Mouse (Mus musculus) thymus, postnatal 10 days (tissue): Measurements from ENCODE around the gene 2310022A10Rik.
A peak's percentile ranks its signal among the peaks of the same experiment; 100 is the strongest.

Experiments used
- DNase-seq, 2 experiments: peaks; one replicate each; pipeline ENCODE4 v3.0.0; 2021; ENCODE audit warnings: low spot score in 2 of 2

The 2310022A10Rik gene

DNA sequence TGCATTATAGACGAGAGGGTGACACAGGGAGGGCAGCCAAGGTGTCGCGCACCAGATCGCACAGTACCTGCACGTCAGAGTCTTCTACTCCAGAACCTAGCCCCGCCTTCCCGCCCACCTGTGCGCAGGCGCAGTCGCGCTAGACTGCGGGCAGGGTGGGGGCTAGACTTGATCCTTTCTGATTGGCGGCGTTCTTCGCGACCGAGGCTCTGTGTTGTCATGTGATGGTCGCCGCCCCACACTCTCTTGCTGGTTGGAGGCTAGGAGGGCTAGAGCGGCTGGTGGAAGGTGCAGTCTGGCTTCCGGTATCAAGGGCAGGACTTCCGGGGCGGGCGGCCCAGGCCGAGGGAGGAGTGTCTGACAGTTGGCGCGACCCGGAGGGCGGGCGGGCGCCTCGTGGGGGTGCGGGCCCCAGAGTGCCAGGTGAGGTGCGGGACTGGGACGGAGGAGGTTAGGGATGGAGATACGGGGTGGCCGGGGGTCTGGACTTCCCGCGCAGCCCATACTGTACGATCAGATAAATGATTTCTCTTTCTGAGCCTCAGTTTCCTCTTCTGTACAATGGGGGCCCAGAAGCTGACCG lies at the start of gene 2310022A10Rik, which contains the start of gene Pld3:
Gene 2310022A10Rik, plus strand, starts transcription at position 303 of the 583 bp plus-strand sequence.
Gene Pld3, minus strand, starts transcription at position 288 of the 583 bp plus-strand sequence.
- DNase-seq = peak; percentile 92 to 96

DNA sequence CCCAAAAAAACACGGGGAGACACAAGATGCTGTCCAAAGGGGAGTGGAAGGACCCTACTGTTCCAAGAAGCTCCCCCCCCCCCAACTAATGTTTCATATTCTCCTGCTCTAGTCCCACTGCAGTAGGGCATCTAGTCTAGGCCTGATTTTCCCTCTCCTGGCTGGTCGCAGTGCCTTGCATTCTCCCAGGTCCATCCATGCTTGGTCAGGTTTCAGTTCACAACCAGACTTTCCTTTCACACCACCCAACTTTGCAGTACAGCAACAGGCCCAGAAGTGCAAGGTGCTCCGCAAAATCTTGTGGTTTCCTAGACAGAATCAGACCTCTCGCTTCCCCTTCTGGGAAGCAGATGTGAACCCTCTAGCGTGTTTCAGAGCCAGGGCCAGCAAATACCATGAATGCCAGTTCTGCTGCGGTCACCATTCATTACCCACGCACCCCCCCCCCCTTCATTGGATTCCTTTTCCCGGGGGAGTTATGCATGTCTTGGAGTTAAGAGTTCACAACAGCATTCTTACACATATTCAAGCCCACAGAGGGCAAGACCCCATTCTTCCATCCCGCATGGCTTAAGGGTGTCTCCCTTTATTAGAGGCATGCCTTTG lies 46.2 kb upstream of the 2310022A10Rik start:
- no peak for DNase-seq

DNA sequence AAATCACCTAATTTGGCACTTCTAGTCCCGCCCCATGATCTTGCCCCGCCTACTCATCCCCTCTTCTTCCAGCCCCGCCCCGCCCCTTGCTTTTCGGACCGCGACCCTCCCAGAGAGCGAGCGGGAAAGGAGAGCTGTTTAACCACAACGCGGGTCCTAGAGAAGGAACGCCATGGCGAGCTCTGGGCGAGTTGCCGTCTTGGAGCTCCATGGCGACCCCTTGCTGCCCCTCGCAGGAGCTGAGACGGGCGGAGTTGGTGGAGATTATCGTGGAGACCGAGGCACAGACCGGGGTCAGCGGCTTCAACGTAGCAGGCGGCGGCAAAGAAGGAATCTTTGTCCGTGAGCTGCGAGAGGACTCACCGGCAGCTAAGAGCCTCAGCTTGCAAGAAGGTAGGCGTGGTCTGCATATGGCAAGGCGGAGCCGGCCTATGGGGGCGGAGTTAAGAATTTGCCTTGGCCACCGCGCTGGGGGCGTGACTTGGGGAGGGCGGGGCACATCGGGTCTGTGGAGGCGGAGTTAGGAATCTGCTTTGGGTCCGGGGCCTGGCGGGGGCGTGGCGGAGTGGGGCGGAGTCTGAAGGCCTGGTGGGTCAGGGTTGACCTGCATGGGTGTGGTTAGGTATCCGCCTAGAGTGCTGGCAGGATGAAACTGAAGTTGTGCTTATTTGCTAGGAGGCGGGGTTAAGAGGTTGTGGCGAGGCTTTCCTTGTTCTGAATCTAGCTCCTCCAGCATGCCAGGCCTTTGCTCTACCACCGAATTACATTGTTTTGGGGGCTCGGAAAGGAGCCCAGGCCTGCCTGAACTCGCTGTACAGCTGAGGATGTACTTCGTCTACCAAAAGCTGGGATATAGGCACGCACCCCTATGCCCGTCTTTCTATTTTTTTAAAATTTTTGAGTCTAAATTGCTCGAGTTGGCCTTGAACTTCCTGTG lies 45.1 kb upstream of the 2310022A10Rik start:
- peak; percentile 92 to 95 for DNase-seq

DNA sequence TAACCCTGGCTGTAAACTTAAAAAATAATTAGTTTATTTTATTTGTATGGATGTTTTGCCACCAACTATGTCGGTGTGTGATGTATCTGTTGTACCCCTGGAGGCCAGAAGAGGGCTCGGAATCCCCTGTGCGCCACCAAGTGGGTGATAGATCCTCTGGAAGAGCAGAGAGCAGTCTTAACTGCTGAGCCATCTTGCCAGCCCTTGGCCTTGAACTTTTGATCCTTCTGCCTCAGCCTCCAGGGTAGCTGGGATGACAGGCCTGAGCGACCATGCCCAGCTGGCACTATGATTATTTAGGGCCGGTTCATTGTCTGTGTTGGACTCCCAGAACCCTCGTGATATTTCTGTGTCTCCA lies 44.4 kb upstream of the 2310022A10Rik start:
- DNase-seq = peak; percentile 57 to 69

DNA sequence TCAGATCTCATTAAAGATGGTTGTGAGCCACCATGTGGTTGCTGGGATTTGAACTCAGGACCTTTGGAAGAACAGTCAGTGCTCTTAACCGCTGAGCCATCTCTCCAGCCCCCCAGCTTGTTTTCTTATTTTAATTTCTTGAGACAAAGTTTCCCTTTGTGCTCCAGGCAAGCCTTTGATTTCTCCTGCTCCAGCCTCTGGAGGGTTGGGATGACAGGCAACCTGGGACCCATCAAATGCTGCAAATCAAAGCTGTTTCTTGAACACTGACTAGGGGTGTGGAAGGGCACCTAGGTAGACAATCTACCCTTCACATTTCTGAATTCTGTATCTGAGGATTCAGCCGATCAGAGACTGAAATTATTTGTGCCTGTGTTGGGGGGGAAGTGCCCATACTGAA lies 42.2 kb upstream of the 2310022A10Rik start:
- DNase-seq = no peak

GRCm38 (mm10) chr7:27514961-27515360 lies 38.1 kb upstream of the 2310022A10Rik start:
- DNase-seq = no peak

GRCm38 (mm10) chr7:27518314-27518713 lies 34.7 kb upstream of the 2310022A10Rik start:
- DNase-seq = no peak

DNA sequence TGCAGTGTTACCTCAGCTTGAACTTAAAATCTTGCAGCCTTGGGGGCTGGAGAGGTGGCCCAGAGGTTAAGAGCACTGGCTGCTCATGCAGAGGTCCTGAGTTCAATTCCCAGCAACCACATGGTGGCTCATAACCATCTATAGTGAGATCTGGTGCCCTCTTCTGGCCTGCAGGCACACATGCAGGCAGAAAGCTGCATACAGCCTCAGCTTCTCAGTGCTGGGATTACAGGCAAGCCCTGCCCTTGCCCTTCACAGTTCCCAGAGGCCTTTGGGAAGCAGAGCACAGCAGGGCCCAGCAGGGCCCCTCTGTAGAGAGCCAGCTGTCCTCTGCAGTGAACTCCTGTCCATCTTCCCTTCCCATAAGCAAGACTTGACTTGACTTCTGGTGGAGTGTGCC lies 32.9 kb upstream of the 2310022A10Rik start:
- DNase-seq = no peak

- no peak for DNase-seq
These were observed 32.4 kb upstream of the 2310022A10Rik start for GRCm38 (mm10) chr7:27520599-27520998.

GRCm38 (mm10) chr7:27522967-27523366 lies 30.1 kb upstream of the 2310022A10Rik start, which contains the start of gene Hipk4:
Gene Hipk4 (plus strand): TSS chr7:27523267.
- no peak for DNase-seq

DNA sequence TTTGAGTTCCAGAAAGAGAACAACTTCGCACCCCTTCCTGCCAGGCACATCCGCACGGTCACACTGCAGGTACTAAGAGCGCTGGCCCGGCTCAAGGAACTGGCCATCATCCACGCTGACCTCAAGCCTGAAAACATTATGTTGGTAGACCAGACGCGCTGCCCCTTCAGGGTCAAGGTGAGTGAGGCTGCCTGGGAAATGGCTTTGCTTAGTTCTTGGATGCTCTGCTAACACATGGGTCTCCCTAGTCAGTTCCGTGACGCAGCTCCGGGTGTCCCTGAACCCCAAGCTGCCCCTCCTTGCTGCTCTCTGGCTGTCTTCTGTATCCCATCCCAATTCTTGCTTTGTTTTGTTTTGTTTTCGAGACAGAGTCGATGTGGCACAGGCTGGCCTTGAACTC lies 29.2 kb upstream of the 2310022A10Rik start:
- DNase-seq = no peak

DNA sequence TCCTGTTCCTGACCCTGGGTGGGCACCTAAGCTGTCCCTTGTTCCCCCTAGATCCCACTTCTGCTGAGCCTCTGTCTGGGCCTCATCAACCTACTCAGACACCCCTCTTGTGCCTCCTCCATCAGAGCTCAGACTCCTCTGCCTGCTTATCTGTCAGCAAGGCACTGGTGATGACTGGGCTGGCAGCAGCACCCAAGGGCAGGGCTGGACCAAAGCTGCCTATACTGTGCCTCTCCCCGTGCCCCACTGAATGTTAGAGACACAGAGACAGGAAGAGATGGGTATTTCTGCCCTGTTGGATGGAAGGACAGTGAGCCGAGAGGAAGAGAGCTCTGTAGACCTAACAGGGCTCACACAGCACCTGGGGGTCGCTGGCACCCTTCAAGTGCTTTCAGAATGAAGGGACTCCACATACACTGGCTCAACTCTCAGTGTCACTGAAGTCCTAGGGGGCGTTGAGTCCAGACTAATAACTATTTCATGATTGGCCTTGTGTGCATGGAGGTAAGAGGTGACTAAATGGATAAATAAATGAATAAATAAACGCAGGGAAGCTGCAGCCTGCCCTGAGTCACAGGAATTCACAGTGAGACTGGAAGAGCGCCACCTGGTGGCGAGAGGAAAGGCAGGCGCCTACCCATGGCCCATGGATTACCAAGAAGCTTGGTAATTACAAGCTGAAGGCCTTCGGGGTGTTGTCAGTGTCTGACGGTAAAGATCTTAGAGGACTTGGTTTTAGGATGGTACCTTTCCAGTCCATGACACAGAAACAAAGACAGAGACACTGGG lies 26.8 kb upstream of the 2310022A10Rik start:
- peak; percentile 31 to 76 for DNase-seq

DNA sequence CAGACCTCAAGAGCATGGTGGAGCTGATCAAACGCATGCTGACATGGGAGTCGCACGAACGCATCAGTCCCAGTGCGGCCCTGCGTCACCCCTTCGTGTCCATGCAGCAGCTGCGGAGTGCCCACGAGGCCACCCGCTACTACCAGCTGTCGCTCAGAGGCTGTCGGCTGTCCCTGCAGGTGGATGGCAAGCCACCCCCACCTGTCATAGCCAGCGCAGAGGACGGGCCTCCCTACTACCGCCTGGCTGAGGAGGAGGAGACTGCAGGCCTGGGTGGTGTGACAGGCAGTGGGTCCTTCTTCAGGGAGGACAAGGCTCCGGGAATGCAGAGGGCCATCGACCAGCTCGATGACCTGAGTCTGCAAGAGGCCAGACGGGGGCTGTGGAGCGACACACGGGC lies 24.0 kb upstream of the 2310022A10Rik start:
- DNase-seq = no peak

GRCm38 (mm10) chr7:27530937-27531336 lies 22.1 kb upstream of the 2310022A10Rik start:
- no peak for DNase-seq

GRCm38 (mm10) chr7:27531707-27532106 lies 21.3 kb upstream of the 2310022A10Rik start:
- DNase-seq = no peak

- DNase-seq = no peak
These were observed 20.5 kb upstream of the 2310022A10Rik start for GRCm38 (mm10) chr7:27532480-27533050.

GRCm38 (mm10) chr7:27535386-27535785 lies 17.6 kb upstream of the 2310022A10Rik start:
- DNase-seq = no peak

- DNase-seq = no peak
These were observed 16.4 kb upstream of the 2310022A10Rik start for GRCm38 (mm10) chr7:27536618-27537017.

- DNase-seq = no peak
These were observed 15.0 kb upstream of the 2310022A10Rik start for GRCm38 (mm10) chr7:27537998-27538397.

DNA sequence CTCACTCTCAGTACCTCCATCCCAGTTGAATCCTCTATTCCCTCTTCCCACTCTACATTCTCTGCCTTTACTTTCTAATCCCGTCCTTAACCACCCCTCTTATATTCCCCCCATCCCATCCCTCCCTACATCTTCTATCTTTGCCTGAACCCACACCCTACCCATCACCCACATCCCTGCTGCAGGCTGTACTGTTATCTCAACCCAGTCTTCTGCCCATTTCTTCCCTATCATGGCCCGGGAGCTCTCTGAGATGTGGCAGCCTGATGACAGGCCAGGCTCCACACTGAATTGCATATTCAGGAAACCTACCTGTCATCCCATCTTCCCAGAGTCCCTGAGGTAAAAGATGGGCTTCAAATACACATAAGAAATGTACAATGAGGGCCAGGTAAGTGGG lies 14.2 kb upstream of the 2310022A10Rik start:
- DNase-seq = no peak

- no peak for DNase-seq
These were observed 12.5 kb upstream of the 2310022A10Rik start for GRCm38 (mm10) chr7:27540521-27540920.
